Mouse (Mus musculus) olfactory bulb, adult 2 months (tissue): ENCODE results near the gene Klhl29.

Experiments used
- CTCF ChIP-seq: fragments of 200-500 bp; IDR thresholded peaks from 2 replicates; pipeline ENCODE4 v1.5.1; 2012; ENCODE audit warnings: low read depth, mild to moderate bottlenecking, low read length, moderate library complexity; ENCODE audit not compliant: insufficient read depth
- POLR2A ChIP-seq: fragments of 200-500 bp; IDR thresholded peaks from 2 replicates; pipeline ENCODE4 v1.6.1; 2012; ENCODE audit warnings: mild to moderate bottlenecking, low read depth, low read length, moderate library complexity; ENCODE audit not compliant: insufficient read depth

DNA sequence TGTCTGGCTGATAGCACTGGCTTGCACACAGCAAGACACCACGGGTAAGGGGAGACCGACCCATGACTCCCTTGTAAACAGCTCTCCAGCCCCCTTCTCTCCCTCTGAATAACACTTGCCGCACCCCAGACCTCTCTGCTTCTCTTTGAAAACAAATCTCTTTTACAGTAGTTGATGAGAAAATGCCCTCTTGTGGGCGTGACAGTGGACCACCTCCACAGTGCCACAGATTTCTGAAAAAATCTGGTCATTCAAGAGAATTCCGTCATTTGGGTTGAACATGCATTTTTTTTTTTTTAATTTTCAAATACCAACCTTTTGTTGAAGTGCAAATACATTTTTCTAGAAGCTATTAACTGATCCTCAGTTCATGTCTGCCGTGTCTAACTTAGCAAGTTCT lies 17.0 kb downstream of the Klhl29 start:
- TF ChIP-seq CTCF (no peak), POLR2A (no peak)
